Comparison of ENCODE assay signal across 36 mouse cellular contexts in genomic region chr3:27342462-27342861, GRCm38 (mm10). TPM values are rescaled to one million over a fixed set of nuclear protein-coding genes. Genes with fewer than 3 reads are reported as not detected.
DNase-seq lines count a peak whose midpoint lies in the region; ATAC-seq lines count a peak whose summit lies in the region.
"Had no signal": no experiment of that assay in that cellular context is flagged by ENCODE, and none has a peak within 500 bp of the region (broad histone marks: within the 10 kb centered on the region; RNA-seq: fewer than 3 reads in every experiment).

No protein-coding gene starts in this region.

- WGBS in midbrain, embryonic 13.5 days, result 66% methylated on average over 6 of the region's 6 CpGs
- WGBS in midbrain, embryonic 15.5 days, result 58% methylated on average over 6 of the region's 6 CpGs
- WGBS in hindbrain, embryonic 13.5 days, result 39% methylated on average over 6 of the region's 6 CpGs
- 51% methylated on average over 6 of the region's 6 CpGs for WGBS in neural tube, embryonic 14.5 days

- H3K27ac ChIP-seq in midbrain, embryonic 13.5 days, result no peak overlapping the region
- no peak overlapping the region for H3K27ac ChIP-seq in midbrain, embryonic 15.5 days
- H3K27ac ChIP-seq in hindbrain, embryonic 13.5 days, result no peak overlapping the region
- no peak overlapping the region for H3K27ac ChIP-seq in neural tube, embryonic 14.5 days (ENCODE audit: low read depth, low read length)
- H3K27ac ChIP-seq: embryonic facial prominence, embryonic 12.5 days; gastrocnemius, adult 2 months; heart, adult 2 months; kidney, postnatal 0 days; liver, embryonic 13.5 days; macrophage; neural tube, embryonic 13.5 days had no signal

- no peaks in the 10 kb centered on the region for H3K27me3 ChIP-seq in midbrain, embryonic 13.5 days
- no peaks in the 10 kb centered on the region for H3K27me3 ChIP-seq in midbrain, embryonic 15.5 days (replicated peaks)
- no peaks in the 10 kb centered on the region for H3K27me3 ChIP-seq in hindbrain, embryonic 13.5 days
- no peaks in the 10 kb centered on the region for H3K27me3 ChIP-seq in neural tube, embryonic 14.5 days (ENCODE audit: control insufficient read depth, insufficient read depth, low read length)
- H3K27me3 ChIP-seq: embryonic facial prominence, embryonic 12.5 days; heart, embryonic 12.5 days; liver, embryonic 13.5 days; neural tube, embryonic 13.5 days had no signal

- H3K4me3 ChIP-seq in midbrain, embryonic 13.5 days (replicated peaks), result no peak overlapping the region
- H3K4me3 ChIP-seq in midbrain, embryonic 15.5 days, result no peak overlapping the region
- H3K4me3 ChIP-seq in hindbrain, embryonic 13.5 days, result no peak overlapping the region
- H3K4me3 ChIP-seq in neural tube, embryonic 14.5 days (ENCODE audit: low read depth, low read length), result no peak overlapping the region
- H3K4me3 ChIP-seq: embryonic facial prominence, embryonic 12.5 days; gastrocnemius, adult 2 months; heart, adult 2 months; heart, embryonic 12.5 days; liver, embryonic 13.5 days; neural tube, embryonic 13.5 days had no signal

- no peaks in the 10 kb centered on the region for H3K36me3 ChIP-seq in midbrain, embryonic 13.5 days
- H3K36me3 ChIP-seq in midbrain, embryonic 15.5 days (replicated peaks), result no peaks in the 10 kb centered on the region
- no peaks in the 10 kb centered on the region for H3K36me3 ChIP-seq in hindbrain, embryonic 13.5 days
- no peaks in the 10 kb centered on the region for H3K36me3 ChIP-seq in neural tube, embryonic 14.5 days (ENCODE audit: control insufficient read depth, insufficient read depth, low read length)
- H3K36me3 ChIP-seq: embryonic facial prominence, embryonic 12.5 days; heart, embryonic 12.5 days; liver, embryonic 13.5 days; neural tube, embryonic 13.5 days had no signal

- H3K9me3 ChIP-seq in midbrain, embryonic 13.5 days, result no peaks in the 10 kb centered on the region
- H3K9me3 ChIP-seq in midbrain, embryonic 15.5 days, result no peaks in the 10 kb centered on the region
- no peaks in the 10 kb centered on the region for H3K9me3 ChIP-seq in hindbrain, embryonic 13.5 days
- no peaks in the 10 kb centered on the region for H3K9me3 ChIP-seq in neural tube, embryonic 14.5 days (ENCODE audit: control insufficient read depth, low read length)
- H3K9me3 ChIP-seq: embryonic facial prominence, embryonic 12.5 days; heart, embryonic 12.5 days; liver, embryonic 13.5 days; neural tube, embryonic 13.5 days had no signal

- ATAC-seq in midbrain, embryonic 13.5 days, result peak; percentile 45; the same call in 1 of the 2 replicates
- ATAC-seq in midbrain, embryonic 15.5 days (replicated peaks), result no peak
- ATAC-seq in hindbrain, embryonic 13.5 days (ENCODE audit: low FRiP score), result 0 out of 2 replicates have a peak, but pooled peaks have one; percentile 68
- peak; percentile 49 for ATAC-seq in neural tube, embryonic 14.5 days (ENCODE audit: low read depth)
- ATAC-seq: forebrain, embryonic 16.5 days; Patski had no signal

- intact Hi-C loops in heart, postnatal 36 days (cut with DNase I), result loop anchor here (5.0 kb wide), 1 partner anchor 160 kb away; the partner anchor contains the start of gene Nceh1

- no peak overlapping the region for H3K9ac ChIP-seq in midbrain, embryonic 13.5 days (replicated peaks)
- no peak overlapping the region for H3K9ac ChIP-seq in midbrain, embryonic 15.5 days
- H3K9ac ChIP-seq in hindbrain, embryonic 13.5 days, result no peak overlapping the region
- no peak overlapping the region for H3K9ac ChIP-seq in neural tube, embryonic 14.5 days (replicated peaks; ENCODE audit: low read depth, low read length)
- H3K9ac ChIP-seq: embryonic facial prominence, embryonic 12.5 days; heart, embryonic 12.5 days; liver, embryonic 13.5 days; neural tube, embryonic 13.5 days had no signal

- no peaks in the 10 kb centered on the region for H3K4me1 ChIP-seq in midbrain, embryonic 13.5 days (replicated peaks)
- no peaks in the 10 kb centered on the region for H3K4me1 ChIP-seq in midbrain, embryonic 15.5 days
- H3K4me1 ChIP-seq in hindbrain, embryonic 13.5 days (replicated peaks), result no peaks in the 10 kb centered on the region
- no peaks in the 10 kb centered on the region for H3K4me1 ChIP-seq in neural tube, embryonic 14.5 days (ENCODE audit: control insufficient read depth, insufficient read depth, low read length)
- H3K4me1 ChIP-seq: embryonic facial prominence, embryonic 12.5 days; heart, embryonic 12.5 days; liver, embryonic 13.5 days; neural tube, embryonic 13.5 days had no signal

- peak; percentile 56 for DNase-seq in heart, adult 11 months
- no peak for DNase-seq in heart, postnatal 36 days
- DNase-seq in thymus, postnatal 36 days, result no peak
- DNase-seq: adrenal gland, postnatal 10 days; cerebellum, adult 8-10 months; cerebellum, postnatal 25 days; embryo, embryonic 11 days; gastrocnemius, adult 2 months; gastrocnemius, postnatal 36 days; heart, adult 2 months; kidney, adult 2 months; kidney, postnatal 4 days; liver, embryonic 13.5 days; lung, adult 18-20 months; lung, postnatal 10 days; right cerebral cortex, adult 18-20 months; spleen, adult 18-20 months; thymus, postnatal 14 days had no signal

- H3K4me2 ChIP-seq in midbrain, embryonic 13.5 days (replicated peaks), result no peak overlapping the region
- H3K4me2 ChIP-seq in midbrain, embryonic 15.5 days, result no peak overlapping the region
- no peak overlapping the region for H3K4me2 ChIP-seq in hindbrain, embryonic 13.5 days
- H3K4me2 ChIP-seq in neural tube, embryonic 14.5 days (ENCODE audit: low read depth, low read length), result no peak overlapping the region
- H3K4me2 ChIP-seq: embryonic facial prominence, embryonic 12.5 days; heart, embryonic 12.5 days; liver, embryonic 13.5 days; neural tube, embryonic 13.5 days had no signal

RNA-seq across cellular contexts. Expression of gene Tnfsf10, which starts 25.6 kb away (rescaled TPM):
- total RNA-seq in heart, postnatal 36 days (2021), result 10 to 100 TPM in 1 of 2 experiments, 1 to 10 TPM in 1; 8.3 to 12.6 TPM
- 0.06 and 0.07 TPM in 2 replicates for polyA plus RNA-seq in midbrain, embryonic 13.5 days (2015; fragmentation: Nextera tagmentation; extraction: Ambion mirVana)
- 0.17 and 0.19 TPM in 2 replicates for polyA plus RNA-seq in midbrain, embryonic 15.5 days (2015; fragmentation: Nextera tagmentation; extraction: Ambion mirVana)
- 0.06 and 0.23 TPM in 2 replicates for polyA plus RNA-seq in hindbrain, embryonic 13.5 days (2015; fragmentation: Nextera tagmentation; extraction: Ambion mirVana)
- 0.05 and 0.07 TPM in 2 replicates for polyA plus RNA-seq in neural tube, embryonic 14.5 days (2014; fragmentation: Nextera tagmentation; extraction: Ambion mirVana)
- polyA plus RNA-seq: heart, embryonic 12.5 days; neural tube, embryonic 13.5 days had no signal

RNA-seq across cellular contexts. Expression of gene Ghsr, which starts 28.7 kb away (rescaled TPM):
- total RNA-seq in heart, postnatal 36 days (2021), result not detected
- polyA plus RNA-seq in midbrain, embryonic 13.5 days (2015; fragmentation: Nextera tagmentation; extraction: Ambion mirVana), result 0.13 and 0.27 TPM in 2 replicates
- polyA plus RNA-seq in midbrain, embryonic 15.5 days (2015; fragmentation: Nextera tagmentation; extraction: Ambion mirVana), result 0.47 and 0.63 TPM in 2 replicates
- polyA plus RNA-seq in hindbrain, embryonic 13.5 days (2015; fragmentation: Nextera tagmentation; extraction: Ambion mirVana), result 0.25 and 0.29 TPM in 2 replicates
- polyA plus RNA-seq in neural tube, embryonic 14.5 days (2014; fragmentation: Nextera tagmentation; extraction: Ambion mirVana), result 1.0 and 1.8 TPM in 2 replicates
- total RNA-seq: adrenal gland, postnatal 10 days; gastrocnemius, adult 2 months; gastrocnemius, postnatal 36 days; heart, adult 2 months; hematopoietic stem cell, adult 5-6 weeks; megakaryocyte-erythroid progenitor cell, adult 5-6 weeks; MEL had no signal
- polyA plus RNA-seq: embryonic facial prominence, embryonic 12.5 days; heart, adult 2 months; heart, embryonic 12.5 days; heart, postnatal 0 days; intestine, embryonic 14.5 days; kidney, adult 2 months; kidney, postnatal 0 days; limb, embryonic 14.5 days; liver, embryonic 13.5 days; macrophage; Patski; stomach, embryonic 16.5 days had no signal
